Mouse (Mus musculus): Measurements from ENCODE around the gene Notch1.

The Notch1 gene

DNA sequence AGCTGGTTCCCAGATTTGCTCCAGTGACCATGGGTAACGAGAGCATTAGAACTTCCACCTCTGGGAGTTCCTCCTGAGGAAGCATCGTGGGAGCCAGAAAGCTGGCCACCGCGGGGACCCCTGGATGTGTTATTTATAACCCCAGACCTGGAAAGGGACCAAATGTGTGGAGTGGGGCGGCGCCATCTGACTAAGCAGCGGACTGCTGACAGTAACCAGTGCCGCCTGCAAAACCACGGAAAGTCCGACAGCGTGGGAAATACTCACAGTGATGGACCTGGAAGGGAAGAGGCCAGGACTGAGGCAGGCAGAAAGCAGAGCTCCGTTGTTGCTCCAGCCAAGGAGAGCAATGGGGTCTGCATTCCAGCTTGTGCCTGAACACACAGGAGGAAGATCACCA is at the start of gene Notch1:
Notch1 (minus strand) TSS at position 389 of the 400 bp plus-strand sequence.
- DNase-seq (ENCODE audit: low spot score in 2 of 2), result no peak

- no peak for DNase-seq (ENCODE audit: low spot score in 2 of 2)
These were observed 49.8 kb upstream of the Notch1 start for GRCm38 (mm10) chr2:26566221-26566620.

GRCm38 (mm10) chr2:26561351-26562016 is 45.0 kb upstream of the Notch1 start:
- no peak for DNase-seq (ENCODE audit: low spot score in 2 of 2)

- no peak for DNase-seq (ENCODE audit: low spot score in 2 of 2)
These were observed 44.0 kb upstream of the Notch1 start for GRCm38 (mm10) chr2:26560506-26560905.

DNA sequence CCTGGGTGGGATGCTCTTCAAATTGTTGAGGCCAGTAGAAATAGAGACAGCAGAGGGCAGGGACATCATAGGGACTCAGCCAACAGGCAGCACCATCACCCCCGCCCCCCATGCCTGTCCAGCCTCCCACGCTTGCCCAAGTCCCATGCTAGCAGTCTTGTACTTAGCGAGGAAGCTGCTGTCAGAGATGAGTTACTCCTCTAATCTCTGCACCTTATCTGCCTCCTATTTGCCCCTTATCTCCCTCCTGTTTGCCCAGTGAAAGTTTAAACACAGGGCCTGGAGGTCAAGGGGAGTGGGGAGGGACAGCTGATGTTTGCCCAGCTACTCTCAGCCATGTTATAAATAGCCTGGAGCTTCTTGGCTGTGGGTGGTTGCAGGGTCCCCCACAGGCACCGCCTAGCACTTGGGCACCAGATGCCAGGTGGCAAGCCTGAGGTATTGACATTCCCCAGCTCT is 40.1 kb upstream of the Notch1 start:
- no peak for DNase-seq (ENCODE audit: low spot score in 2 of 2)

GRCm38 (mm10) chr2:26555076-26555475 is 38.6 kb upstream of the Notch1 start:
- no peak for DNase-seq (ENCODE audit: low spot score in 2 of 2)

DNA sequence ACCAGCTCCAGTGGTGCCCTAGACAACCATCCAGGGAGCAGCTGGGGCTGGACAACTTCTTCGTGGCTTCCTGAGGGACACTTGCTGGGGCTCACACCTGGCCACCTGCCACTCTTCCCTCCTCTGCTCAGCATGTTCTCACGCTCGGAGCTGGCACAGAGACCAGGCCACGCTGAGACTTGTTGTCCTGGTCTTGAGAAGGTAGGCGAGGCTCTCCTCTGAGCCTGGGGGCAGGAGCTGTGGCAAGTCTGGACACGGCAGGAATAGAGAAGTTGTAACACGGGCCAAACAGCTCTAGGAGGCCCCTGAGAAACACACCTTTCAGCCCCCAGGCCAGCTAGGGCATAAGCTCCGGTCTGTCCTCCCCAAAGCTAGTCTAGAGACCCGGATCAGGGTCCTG is 37.4 kb upstream of the Notch1 start:
- no peak for DNase-seq (ENCODE audit: low spot score in 2 of 2)

DNA sequence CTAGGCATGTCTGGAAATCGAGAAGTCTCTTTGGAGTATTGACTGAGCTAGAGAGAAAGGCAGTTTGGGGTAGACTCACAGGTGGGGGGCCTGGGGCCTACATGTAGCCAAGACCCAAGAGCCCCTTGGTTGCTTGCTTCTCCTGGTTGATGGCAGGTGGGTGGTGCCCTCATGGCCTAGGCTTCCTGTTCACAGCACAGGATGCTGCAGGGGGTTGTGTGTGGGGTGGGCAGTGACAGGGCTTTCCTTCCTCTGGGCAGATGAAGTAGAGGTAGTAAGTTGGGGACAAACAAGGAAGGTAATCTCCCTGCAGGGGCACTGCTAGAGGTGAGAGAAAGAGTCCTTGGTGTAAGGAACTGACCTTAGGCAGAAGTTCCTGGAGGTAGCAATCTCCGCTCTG is 35.6 kb upstream of the Notch1 start:
- no peak for DNase-seq (ENCODE audit: low spot score in 2 of 2)

- DNase-seq (ENCODE audit: low spot score in 2 of 2), result no peak
These were observed 35.0 kb upstream of the Notch1 start for GRCm38 (mm10) chr2:26551446-26551845.

DNA sequence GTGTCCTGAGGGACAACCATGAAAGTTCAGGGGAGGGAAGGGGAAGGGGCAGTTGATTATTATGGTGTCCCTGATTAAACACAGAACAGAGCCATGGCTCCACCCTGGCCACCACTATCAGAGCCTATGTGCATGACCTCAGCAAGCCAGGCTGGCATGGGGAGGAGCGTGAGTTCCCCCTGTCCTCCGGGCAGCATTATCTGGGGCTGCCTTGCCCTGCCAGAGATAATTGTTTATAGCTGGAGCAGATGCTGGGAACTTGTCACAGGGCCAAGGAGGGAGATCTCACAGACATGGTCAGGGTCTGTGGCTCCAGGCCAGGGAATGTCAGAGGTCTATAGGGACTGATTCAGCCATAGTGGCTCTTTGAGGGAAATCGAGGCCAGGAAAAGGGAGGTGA is 34.3 kb upstream of the Notch1 start:
- no peak for DNase-seq (ENCODE audit: low spot score in 2 of 2)

DNA sequence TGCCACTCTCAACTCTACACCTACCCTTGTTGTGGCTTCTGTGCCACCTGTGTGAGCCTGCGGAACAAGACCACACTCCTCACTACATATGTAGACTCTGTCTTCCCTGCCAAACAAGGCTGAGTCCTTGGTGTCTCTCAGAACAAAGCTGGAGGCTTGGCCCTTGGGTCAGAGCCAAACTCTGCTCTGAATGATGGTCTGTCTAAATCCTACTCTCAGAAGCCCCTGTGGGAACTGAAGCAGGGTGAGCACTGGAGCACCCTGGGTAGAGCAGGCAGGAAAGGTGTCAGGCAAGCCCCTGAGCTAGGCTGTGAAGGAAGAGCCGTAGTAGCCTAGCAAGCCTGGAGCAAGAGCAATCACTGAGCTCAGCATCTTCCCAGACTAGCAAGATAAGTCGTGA is 33.7 kb upstream of the Notch1 start:
- DNase-seq (ENCODE audit: low spot score in 2 of 2), result no peak

GRCm38 (mm10) chr2:26549801-26550200 is 33.3 kb upstream of the Notch1 start:
- no peak for DNase-seq (ENCODE audit: low spot score in 2 of 2)

DNA sequence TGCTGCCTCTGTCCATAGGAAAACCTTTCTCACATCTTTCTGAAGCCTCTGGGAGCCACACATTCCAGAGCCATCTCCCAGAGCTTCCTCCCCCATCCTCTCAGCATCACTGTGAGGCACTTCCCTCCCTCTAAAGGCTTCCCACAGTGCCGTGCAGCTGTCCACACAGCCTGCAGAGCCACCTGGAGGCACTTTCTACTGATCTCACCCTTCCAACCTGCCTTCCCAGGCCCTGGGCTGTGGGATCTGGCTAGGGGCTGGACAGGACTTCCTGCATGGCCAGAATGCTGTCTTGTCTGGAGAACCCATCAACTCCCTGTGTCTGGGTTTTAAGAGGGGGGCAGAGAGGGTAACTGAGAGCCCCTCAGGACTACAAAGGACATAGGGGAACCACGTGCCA is 31.0 kb upstream of the Notch1 start:
- DNase-seq (ENCODE audit: low spot score in 2 of 2), result no peak

DNA sequence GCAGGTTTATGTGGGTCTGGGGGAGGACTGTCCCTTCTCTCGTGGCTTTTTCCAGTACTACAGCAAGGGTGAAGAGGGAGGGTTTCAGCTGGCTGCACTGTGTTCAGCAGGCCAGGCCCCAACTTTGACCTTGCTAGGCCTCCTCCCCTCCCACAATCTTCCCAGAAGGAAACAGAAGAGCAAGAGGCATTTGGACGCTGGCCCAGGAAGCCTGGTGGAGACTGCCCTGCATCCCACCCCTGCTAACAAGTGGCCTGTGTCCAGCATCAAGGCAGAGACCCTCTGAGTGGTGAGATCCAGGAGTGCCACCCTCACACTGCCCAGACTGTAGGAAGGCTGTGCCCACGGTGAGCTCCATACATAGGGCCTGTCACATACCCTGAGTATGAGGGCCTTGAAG is 27.8 kb upstream of the Notch1 start:
- no peak for DNase-seq (ENCODE audit: low spot score in 2 of 2)

DNA sequence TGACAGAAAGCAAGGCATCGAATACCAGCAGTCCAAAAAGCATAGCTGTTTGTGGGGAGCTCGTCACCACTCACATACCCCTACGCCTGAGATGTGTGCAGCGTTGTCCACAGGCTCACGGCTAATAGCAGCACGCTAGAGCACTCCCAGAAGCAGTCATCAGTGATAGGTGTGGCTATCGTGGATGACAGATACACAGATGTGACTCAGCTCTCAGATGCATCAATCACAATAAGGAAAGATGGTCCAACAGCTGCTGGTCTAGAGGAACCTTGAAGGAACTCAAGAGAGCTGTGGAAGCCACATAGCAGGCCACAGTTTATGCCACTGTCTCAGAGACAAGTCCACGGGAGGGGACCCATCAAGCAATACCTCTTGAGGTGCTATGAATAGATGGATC is 27.3 kb upstream of the Notch1 start:
- DNase-seq (ENCODE audit: low spot score in 2 of 2), result no peak

DNA sequence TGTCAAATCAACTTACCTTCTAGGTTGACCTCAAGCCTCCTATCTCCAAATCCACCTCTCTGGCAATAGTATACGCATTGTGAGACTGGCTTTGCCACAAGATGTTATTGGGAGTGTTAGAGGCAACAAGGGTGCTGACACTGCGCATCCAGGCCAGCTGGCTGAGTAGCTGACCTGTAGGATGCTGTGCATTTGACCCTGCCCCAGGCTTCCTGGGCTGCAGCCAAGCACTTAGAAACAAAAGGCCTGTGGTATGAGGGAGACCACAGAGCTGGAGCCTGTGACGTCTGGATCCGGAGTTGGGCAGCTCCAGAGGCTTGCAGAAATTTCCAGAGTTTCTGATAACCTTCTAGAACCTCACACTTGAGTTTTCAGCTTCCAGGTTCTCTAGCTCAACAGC is 26.7 kb upstream of the Notch1 start:
- DNase-seq (ENCODE audit: low spot score in 2 of 2), result no peak

DNA sequence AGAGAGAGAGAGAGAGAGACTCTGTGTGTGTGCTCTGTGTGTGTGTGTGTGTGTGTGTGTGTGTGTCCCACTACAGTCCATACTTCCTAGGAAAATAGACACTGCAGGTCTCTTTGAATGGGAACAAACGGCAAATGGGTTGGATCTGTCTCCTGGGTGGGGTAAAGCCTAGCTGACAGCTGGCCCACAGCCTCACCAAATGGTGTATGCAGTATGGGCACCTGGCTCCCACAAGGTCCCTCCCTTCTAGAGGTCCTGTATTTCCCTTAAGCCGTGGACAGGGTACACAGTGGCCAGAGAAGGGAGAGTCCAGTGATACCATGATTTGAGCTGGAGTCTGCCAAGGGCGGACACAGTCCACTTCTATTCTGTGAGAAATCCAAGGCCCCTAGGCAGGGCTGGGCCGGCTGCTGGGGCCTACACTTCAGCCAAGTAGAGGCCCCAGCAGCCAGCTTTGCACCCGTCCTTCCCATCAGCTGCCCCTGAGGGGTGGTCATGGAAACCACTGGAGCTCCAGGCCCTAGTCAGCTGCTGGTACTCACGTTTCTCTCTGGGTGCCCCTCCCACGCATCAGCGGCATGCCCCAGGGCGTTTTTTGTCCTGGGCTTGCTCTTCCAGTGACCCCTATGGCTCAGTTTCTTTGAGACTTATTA is 24.9 kb upstream of the Notch1 start:
- no peak for DNase-seq (ENCODE audit: low spot score in 2 of 2)

DNA sequence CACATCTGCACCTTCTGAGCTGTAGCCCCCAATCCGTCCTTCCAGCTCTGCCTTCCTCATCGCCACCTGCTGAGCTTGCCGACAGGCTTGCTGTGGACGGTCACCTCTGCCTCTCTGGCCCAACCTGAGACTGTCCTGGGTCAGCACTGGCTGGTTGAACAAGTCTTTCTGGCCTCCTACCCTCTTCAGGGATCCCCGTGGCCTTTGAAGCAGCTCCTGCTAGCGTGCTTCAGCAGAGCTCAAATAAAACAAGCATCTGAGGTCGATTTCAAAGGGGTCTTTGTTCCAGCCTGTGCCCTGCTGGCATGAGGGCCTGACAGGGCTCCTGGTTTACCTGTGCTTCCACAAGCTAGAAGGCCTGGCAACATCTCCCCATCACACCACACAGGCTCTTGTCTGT is 24.3 kb upstream of the Notch1 start:
- DNase-seq (ENCODE audit: low spot score in 2 of 2), result no peak

DNA sequence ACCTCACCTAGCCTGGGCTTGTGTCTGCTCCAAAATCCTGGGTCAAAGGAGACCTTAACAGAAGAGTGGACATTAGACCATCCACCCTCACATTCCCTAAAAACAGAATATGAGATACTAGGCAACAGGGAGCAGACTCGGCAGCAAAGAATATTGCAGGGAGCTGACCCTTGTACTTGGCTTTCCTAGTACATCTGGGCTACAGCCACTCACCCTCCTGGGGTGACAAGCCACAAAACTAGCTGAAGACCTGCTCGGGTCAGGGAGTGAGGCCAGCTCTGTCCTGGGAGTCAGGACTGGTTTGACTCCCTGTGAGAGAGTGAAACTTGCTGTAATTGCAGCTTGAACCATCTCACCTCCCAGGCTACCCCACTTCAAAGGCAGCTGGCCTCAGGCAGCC is 23.1 kb upstream of the Notch1 start:
- DNase-seq (ENCODE audit: low spot score in 2 of 2), result no peak

GRCm38 (mm10) chr2:26535517-26536045 is 19.1 kb upstream of the Notch1 start:
- no peak for DNase-seq (ENCODE audit: low spot score in 2 of 2)

DNA sequence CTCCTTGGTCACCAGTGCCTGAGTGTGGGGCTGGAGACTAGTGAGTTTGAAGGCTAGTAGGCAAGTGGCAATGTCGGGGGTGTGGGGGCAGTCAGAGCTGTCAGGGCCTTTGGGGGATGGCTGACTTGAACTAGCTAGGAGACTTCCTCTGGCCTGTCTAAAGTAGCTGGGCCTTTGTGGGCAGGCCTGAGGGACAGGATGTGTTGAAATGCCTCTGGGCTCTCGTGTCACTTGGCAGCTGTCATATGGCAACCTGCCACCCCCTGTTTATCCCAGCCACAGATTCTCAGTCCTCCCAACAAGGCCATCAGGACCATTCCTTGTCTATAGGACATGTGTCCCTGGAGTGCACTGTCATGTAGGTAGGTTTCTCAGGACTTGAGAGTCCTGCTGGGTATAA is 18.2 kb upstream of the Notch1 start:
- no peak for DNase-seq (ENCODE audit: low spot score in 2 of 2)

GRCm38 (mm10) chr2:26534161-26534560 is 17.7 kb upstream of the Notch1 start:
- no peak for DNase-seq (ENCODE audit: low spot score in 2 of 2)

GRCm38 (mm10) chr2:26533249-26533648 is 16.8 kb upstream of the Notch1 start:
- no peak for DNase-seq (ENCODE audit: low spot score in 2 of 2)
